Mouse (Mus musculus) bone marrow, adult 2 months (tissue): Measurements from ENCODE around the gene Pdcd4. TPM values are rescaled to one million over a fixed set of nuclear protein-coding genes. Genes with fewer than 3 reads are reported as not detected.

Experiments used
- H3K27ac ChIP-seq: fragments of 200-500 bp; 2 replicates; pipeline ENCODE4 v1.5.1; 2012; ENCODE audit warnings: low read depth, mild to moderate bottlenecking, control low read depth, inconsistent platforms, low read length; ENCODE audit not compliant: control insufficient read depth, poor library complexity, insufficient read depth
- H3K4me1 ChIP-seq: fragments of 200-500 bp; 2 replicates; pipeline ENCODE4 v1.6.1; 2011; ENCODE audit warnings: low read length; ENCODE audit not compliant: control insufficient read depth, insufficient read depth
- H3K4me3 ChIP-seq: fragments of 200-500 bp; replicated peaks from 2 replicates; pipeline ENCODE3; 2011; ENCODE audit warnings: mild to moderate bottlenecking, low read depth, low read length, control low read depth; ENCODE audit not compliant: control insufficient read depth
- CTCF ChIP-seq: fragments of 200-500 bp; IDR thresholded peaks from 2 replicates; pipeline ENCODE4 v1.5.1; 2011; ENCODE audit warnings: low read length, control low read depth; ENCODE audit not compliant: control insufficient read depth, insufficient read depth
- POLR2A ChIP-seq: fragments of 200-500 bp; IDR thresholded peaks from 2 replicates; pipeline ENCODE4 v1.6.1; 2011; ENCODE audit warnings: low read depth, mild to moderate bottlenecking, control low read depth, low read length, borderline replicate concordance; ENCODE audit not compliant: control insufficient read depth
- WGBS: fragments of 180-500 bp; shearing (Covaris S2); methylation state at CpG from one replicate; pipeline ENCODE4 v1.1.7; 2018; 5-methylcytosine and 5-hydroxymethylcytosine counted together
- polyA plus RNA-seq: library from polyadenylated mRNA; stranded (reverse); fragments of >200 nt; gene quantifications from 2 replicates; pipeline ENCODE4 v1.2.4, GENCODE M21; 2011; ENCODE audit warnings: low replicate concordance; ENCODE audit not compliant: missing spikeins, insufficient read depth, insufficient read length

The Pdcd4 gene
- polyA plus RNA-seq, 1 experiment = 49.6 TPM

DNA sequence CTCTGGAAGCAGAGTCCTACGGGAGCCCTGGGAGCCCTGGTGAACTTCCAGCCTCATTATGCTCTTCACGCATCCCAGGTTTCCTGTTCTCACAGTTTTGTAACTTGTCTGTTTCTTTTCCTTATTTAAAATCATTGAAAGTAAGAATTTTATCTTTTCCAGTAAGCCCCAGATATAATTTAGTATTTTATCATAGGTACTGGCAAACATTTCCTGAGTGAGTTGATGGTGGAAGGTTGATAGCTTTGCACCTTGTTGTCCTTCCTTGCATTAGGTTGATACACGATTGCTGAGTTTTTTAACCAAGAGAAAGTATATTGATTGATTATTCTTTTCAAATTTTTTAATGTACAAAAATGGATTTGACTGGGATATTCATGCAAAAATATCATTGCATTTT is 77.2 kb downstream of the Pdcd4 start:
- 77% methylated on average over 3 of the region's 3 CpGs for WGBS
- Histone ChIP-seq H3K27ac (no peak overlapping the region), H3K4me1 (no peaks in the 10 kb centered on the region), H3K4me3 (no peak overlapping the region)
- TF ChIP-seq CTCF (no peak), POLR2A (no peak)

DNA sequence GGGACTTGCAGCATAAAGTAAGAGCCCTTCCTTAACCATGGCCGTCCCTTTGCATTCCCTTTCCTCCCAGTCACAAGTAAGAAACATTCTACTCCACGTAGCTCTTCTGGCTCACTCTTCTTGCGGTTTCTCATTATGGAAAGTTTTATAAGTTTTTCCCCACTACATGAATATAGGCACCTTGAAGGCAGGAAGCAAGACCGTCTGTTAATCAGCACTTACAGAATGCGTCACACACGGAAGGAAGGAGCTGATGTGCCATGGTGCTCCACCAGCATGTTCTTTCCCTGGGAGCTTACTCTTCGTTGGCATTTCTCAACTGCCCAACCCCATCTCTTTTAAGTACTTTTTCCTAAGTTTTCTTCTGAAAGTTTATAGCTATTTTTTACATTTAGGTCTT is 79.9 kb downstream of the Pdcd4 start:
- no peak overlapping the region for H3K27ac ChIP-seq
- 49% methylated on average over 7 of the region's 7 CpGs for WGBS
- H3K4me3 ChIP-seq = no peak overlapping the region
- no peaks in the 10 kb centered on the region; the same call in 1 of the 2 replicates for H3K4me1 ChIP-seq
- no peak for TF ChIP-seq POLR2A
- TF ChIP-seq CTCF = no peak

DNA sequence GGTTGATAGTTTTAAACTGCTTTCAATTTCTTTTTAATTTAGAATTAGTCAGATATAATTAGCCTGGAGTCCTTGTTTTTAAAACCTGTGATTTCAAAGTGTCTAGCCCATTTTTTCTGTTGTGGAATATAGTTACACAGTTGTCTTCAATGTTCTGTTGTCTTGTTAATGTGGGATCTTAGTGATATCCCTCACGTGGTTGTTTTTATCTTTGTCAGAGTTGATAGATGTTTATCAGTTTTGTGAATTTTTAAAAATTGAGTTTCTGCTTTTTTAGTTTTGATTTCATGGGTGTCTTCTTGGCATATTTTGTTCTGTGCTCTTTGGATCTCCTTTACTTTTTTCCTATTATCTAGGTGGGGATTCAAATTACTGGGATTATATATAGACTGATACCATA is 81.6 kb downstream of the Pdcd4 start:
- no peaks in the 10 kb centered on the region; the same call in 1 of the 2 replicates for H3K4me1 ChIP-seq
- H3K27ac ChIP-seq = no peak overlapping the region
- TF ChIP-seq CTCF (no peak), POLR2A (no peak)
- 40% methylated on average over 1 of the region's 1 CpGs for WGBS
- no peak overlapping the region for H3K4me3 ChIP-seq

Other genes with a start within 250 kb of the Pdcd4 start
- gene Rbm20, start 214.9 kb upstream of the Pdcd4 start, polyA plus RNA-seq = 0.20 TPM in 1 of 2 replicates, not detected in the other
- 11.8 and 17.4 TPM in 2 replicates for gene Shoc2, start 52.1 kb downstream of the Pdcd4 start, polyA plus RNA-seq
- 25.8 and 32.5 TPM in 2 replicates for gene Bbip1, start 52.4 kb downstream of the Pdcd4 start, polyA plus RNA-seq
- 0.81 and 0.82 TPM in 2 replicates for gene Adra2a, start 151.9 kb downstream of the Pdcd4 start, polyA plus RNA-seq